Mouse (Mus musculus) stomach, postnatal 0 days (tissue): Measurements from ENCODE around the gene Tada2a. TPM values are rescaled to one million over a fixed set of nuclear protein-coding genes. Genes with fewer than 3 reads are reported as not detected.
A peak's percentile ranks its signal among the peaks of the same experiment; 100 is the strongest.

Experiments
- ATAC-seq: fragments of 200-750 bp; cut with Nextera tagmentation; 2 replicates; pipeline ENCODE4 v1.8.0; 2017; ENCODE audit not compliant: low FRiP score, low TSS enrichment
- DNase-seq: peaks from one replicate; pipeline ENCODE4 v3.0.0-alpha.2; 2016; ENCODE audit warnings: low spot score
- H3K27ac ChIP-seq: fragments of 300-500 bp; sonication (generic); replicated peaks from 2 replicates; pipeline ENCODE4 v1.5.1; 2014; ENCODE audit warnings: mild to moderate bottlenecking, control low read depth
- H3K27me3 ChIP-seq: fragments of 300-500 bp; sonication (generic); 2 replicates; pipeline ENCODE4 v1.6.1; 2014; ENCODE audit warnings: low read length; ENCODE audit not compliant: control insufficient read depth, insufficient read depth
- H3K36me3 ChIP-seq: fragments of 300-500 bp; sonication (generic); 2 replicates; pipeline ENCODE4 v1.6.1; 2014; ENCODE audit warnings: low read length, mixed read lengths; ENCODE audit not compliant: control insufficient read depth, insufficient read depth
- H3K4me1 ChIP-seq: fragments of 300-500 bp; sonication (generic); replicated peaks from 2 replicates; pipeline ENCODE4 v1.6.1; 2014; ENCODE audit warnings: antibody characterized with exemption; ENCODE audit not compliant: control insufficient read depth, insufficient read depth
- H3K4me2 ChIP-seq: fragments of 300-500 bp; sonication (generic); replicated peaks from 2 replicates; pipeline ENCODE4 v1.6.1; 2014; ENCODE audit warnings: low read depth, mild to moderate bottlenecking, control low read depth, moderate library complexity
- H3K4me3 ChIP-seq: fragments of 300-500 bp; sonication (generic); 2 replicates; pipeline ENCODE4 v1.5.1; 2014; ENCODE audit warnings: low read depth, low read length, control low read depth
- H3K9ac ChIP-seq: fragments of 300-500 bp; sonication (generic); 2 replicates; pipeline ENCODE4 v1.6.1; 2014; ENCODE audit warnings: mild to moderate bottlenecking, low read length, control low read depth, mixed read lengths
- H3K9me3 ChIP-seq: fragments of 300-500 bp; sonication (generic); 2 replicates; pipeline ENCODE4 v1.6.1; 2016; ENCODE audit warnings: low read length; ENCODE audit not compliant: control insufficient read depth
- CTCF ChIP-seq: IDR thresholded peaks from 2 replicates; pipeline ENCODE4 v1.5.1; 2016; ENCODE audit warnings: antibody characterized with exemption, low read depth, mild to moderate bottlenecking, moderate library complexity
- EP300 ChIP-seq: optimal IDR thresholded peaks from 2 replicates; pipeline ENCODE3; 2016; ENCODE audit warnings: antibody characterized with exemption
- WGBS: fragments of 180-500 bp; shearing (Covaris S2); extraction: QIAGEN DNeasy Blood & Tissue Kit; methylation state at CpG from one replicate; pipeline ENCODE4 v1.1.7; 2014; 5-methylcytosine and 5-hydroxymethylcytosine counted together
- polyA plus RNA-seq: library from polyadenylated mRNA; unstranded; fragments of >200 nt; fragmentation: Nextera tagmentation; extraction: Ambion mirVana; gene quantifications from 2 replicates; pipeline ENCODE4 v1.2.1, GENCODE M21; 2015

Tada2a gene
- polyA plus RNA-seq, 1 experiment from 2014 or later = 13.2 TPM

DNA sequence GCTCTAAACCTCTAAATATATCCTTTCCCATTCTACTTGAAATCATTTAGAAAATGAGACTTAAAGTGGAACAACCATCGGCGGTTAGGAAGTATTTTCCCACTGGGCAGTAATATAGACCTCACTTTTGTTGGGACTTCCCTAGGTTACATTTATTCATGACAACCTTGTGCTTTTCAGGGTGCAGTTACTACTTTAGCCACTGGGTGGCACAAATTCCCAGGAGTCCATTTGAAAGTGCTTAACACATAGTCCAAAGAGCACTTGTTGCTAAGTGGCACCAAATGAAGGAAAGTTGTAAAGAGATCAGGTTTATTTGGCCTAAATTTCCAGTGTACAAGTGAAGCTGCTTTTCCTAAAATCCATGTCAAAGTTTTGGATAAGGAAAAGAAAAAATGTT, 12.4 kb upstream of the Tada2a start:
- 45% methylated on average over 2 of the region's 2 CpGs for WGBS
- Histone ChIP-seq H3K4me2 (no peak overlapping the region), H3K4me3 (no peak overlapping the region), H3K9me3 (no peaks in the 10 kb centered on the region), H3K27me3 (no peaks in the 10 kb centered on the region), H3K9ac (no peak overlapping the region), H3K27ac (no peak overlapping the region), H3K36me3 (no peaks in the 10 kb centered on the region), H3K4me1 (no peaks in the 10 kb centered on the region)
- ATAC-seq = no peak
- peak; percentile 72 for DNase-seq
- TF ChIP-seq EP300 (no peak), CTCF (peak; percentile 81)

DNA sequence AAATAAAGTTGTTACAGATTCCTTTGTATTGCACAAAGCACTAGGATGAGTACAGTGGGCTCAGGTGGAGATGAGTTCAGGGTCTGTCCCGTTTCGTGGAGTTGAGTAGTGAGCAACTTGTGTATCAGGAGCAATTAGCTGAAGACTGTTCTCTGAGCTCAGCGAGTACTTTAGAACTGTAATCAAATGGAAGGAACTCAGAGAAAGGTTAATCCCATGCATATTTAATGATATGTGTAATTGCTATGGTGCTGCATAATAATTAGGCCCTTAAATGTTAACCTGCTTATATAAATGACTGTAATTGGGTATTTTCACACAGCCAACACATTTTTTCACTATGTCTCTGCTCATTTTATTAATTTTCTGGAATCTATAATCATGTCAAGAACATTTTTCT, 7.1 kb upstream of the Tada2a start:
- WGBS = 80% methylated on average over 3 of the region's 3 CpGs
- DNase-seq (no peak), ATAC-seq (no peak)
- H3K9ac ChIP-seq = no peak overlapping the region
- no peaks in the 10 kb centered on the region for H3K36me3 ChIP-seq
- no peaks in the 10 kb centered on the region for H3K9me3 ChIP-seq
- TF ChIP-seq EP300 (no peak), CTCF (no peak)
- H3K27me3 ChIP-seq = no peaks in the 10 kb centered on the region
- H3K4me1 ChIP-seq = no peaks in the 10 kb centered on the region
- no peak overlapping the region for H3K4me2 ChIP-seq
- no peak overlapping the region for H3K27ac ChIP-seq
- no peak overlapping the region for H3K4me3 ChIP-seq

DNA sequence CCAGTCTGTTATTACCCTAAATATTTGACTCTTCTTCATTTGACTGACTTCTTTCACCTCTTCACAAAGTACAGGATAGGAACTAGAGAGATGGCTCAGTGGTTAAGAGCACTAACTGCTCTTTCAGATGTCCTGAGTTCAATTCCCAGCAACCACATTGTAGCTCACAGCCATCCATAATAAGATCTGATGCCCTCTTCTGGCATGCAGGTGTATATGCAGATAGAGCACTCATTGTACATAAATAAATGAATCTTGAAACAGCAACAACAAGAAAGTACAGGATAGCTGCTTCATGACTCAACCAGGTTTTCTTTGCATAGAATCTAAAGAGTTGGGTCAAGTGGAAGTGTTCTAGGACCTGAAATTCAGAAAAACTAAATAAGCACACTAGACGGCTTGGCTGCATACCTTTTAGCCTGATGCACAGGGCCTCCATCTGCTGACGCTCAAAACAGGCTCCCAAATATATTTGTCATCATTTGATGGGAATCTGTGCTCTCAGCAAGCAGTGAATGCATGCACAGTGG, 5.0 kb upstream of the Tada2a start:
- Histone ChIP-seq H3K36me3 (no peaks in the 10 kb centered on the region), H3K9me3 (no peaks in the 10 kb centered on the region), H3K4me2 (no peak overlapping the region), H3K27me3 (no peaks in the 10 kb centered on the region), H3K4me3 (no peak overlapping the region), H3K27ac (no peak overlapping the region), H3K9ac (no peak overlapping the region), H3K4me1 (no peaks in the 10 kb centered on the region)
- no peak for TF ChIP-seq EP300
- peak; percentile 51 for TF ChIP-seq CTCF
- ATAC-seq = no peak
- 80% methylated on average over 2 of the region's 2 CpGs for WGBS
- DNase-seq = no peak

DNA sequence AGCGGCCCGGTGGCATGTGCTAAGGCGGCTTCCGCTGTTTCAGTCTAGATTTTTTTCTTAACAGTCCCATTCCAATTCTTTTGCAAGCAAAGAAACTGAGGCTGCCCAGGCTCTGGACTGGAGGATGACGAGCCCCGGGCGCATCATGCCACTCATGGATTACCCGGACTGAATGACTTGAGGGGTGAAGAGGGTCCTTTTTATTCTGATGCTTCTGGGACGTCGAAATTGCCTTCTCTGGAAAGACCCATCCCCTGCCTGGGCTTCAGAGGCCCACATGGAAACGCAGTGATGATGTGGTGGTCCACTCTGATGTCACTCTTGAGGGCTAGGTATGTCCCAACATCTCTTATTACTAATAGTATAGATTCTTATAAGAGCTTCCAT, 392 bp upstream of the Tada2a start:
- Histone ChIP-seq H3K9ac (peak overlapping the region; percentile 58; the same call in 1 of the 2 replicates), H3K4me2 (peak overlapping the region; percentile 75), H3K36me3 (peaks cover 8% of the 10 kb centered on the region; the same call in 1 of the 2 replicates), H3K27me3 (no peaks in the 10 kb centered on the region), H3K9me3 (no peaks in the 10 kb centered on the region), H3K4me1 (no peaks in the 10 kb centered on the region), H3K4me3 (peak overlapping the region; percentile 90), H3K27ac (no peak overlapping the region)
- DNase-seq (no peak), ATAC-seq (no peak; the same call in 1 of the 2 replicates)
- WGBS = 3% methylated on average over 11 of the region's 11 CpGs
- TF ChIP-seq EP300 = no peak
- no peak for TF ChIP-seq CTCF

DNA sequence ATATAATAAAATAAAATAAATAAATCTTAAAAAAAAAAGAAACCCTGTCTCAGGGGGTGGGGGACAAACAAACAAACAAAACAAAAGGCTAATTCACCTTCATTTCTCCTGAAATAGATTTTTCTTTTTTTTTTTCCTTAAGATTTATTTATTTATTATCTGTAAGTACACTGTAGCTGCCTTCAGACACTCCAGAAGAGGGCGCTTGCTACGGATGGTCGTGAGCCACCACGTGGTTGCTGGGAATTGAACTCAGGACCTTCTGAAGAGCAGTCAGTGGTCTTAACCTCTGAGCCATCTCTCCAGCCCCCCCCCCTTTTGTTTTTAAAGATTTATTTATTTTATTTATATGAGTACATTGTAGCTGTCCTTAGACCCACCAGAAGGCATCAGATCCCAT, 1.4 kb downstream of the Tada2a start:
- Histone ChIP-seq H3K9ac (no peak overlapping the region), H3K4me3 (no peak overlapping the region), H3K27me3 (no peaks in the 10 kb centered on the region), H3K9me3 (no peaks in the 10 kb centered on the region), H3K4me2 (no peak overlapping the region), H3K36me3 (peaks cover 8% of the 10 kb centered on the region; the same call in 1 of the 2 replicates), H3K4me1 (no peaks in the 10 kb centered on the region), H3K27ac (no peak overlapping the region)
- ATAC-seq (no peak), DNase-seq (no peak)
- WGBS = 76% methylated on average over 4 of the region's 4 CpGs
- peak; percentile 47 for TF ChIP-seq CTCF
- TF ChIP-seq EP300 = no peak

DNA sequence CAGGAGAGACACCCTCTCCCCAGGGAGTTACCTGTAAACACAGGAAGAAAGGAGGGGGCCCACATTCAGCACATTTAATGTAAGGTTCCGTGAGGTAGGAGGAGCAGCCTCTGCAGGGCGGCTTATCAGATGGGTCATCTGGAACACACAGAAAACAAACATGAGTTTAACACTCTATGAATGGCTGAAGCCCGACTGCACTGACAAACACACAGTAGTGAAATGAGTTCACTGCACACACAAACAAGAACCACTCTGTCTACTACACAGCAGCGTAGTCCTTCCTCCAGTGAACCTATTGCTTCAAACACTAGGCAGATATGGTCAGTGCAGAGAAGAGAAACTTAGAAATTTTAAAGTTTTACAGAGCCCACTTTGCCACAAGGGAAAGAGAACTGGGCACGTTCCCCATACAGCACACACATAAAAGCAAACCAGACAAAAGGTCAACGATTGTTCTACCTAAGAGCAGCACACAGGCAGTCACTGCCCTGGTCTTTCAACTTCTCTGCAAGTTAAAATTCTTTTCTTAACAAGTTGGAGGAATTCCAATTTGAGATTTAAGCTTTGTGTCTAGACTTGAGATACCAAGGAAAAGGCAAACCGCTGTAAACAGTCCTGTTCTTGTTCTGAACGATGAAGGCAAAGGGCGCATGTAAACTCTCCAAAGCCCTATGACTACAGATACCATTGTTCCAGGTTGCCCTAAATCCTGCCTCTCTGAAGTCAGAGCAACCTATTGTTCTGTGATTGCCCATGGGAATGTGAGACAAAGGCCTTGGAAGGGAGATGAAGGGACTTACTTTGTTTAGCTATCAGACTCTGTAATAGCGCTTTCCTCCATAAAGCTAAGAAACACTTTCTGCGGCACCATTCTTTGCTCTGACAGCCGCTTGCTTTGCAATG, 8.1 kb downstream of the Tada2a start:
- ATAC-seq = peak; percentile 84
- no peak overlapping the region for H3K4me2 ChIP-seq
- TF ChIP-seq CTCF (no peak), EP300 (no peak)
- H3K9me3 ChIP-seq = no peaks in the 10 kb centered on the region
- DNase-seq = peak; percentile 31
- no peak overlapping the region for H3K4me3 ChIP-seq
- H3K27me3 ChIP-seq = no peaks in the 10 kb centered on the region
- H3K36me3 ChIP-seq = peaks cover 20% of the 10 kb centered on the region
- H3K9ac ChIP-seq = no peak overlapping the region
- H3K4me1 ChIP-seq = 0 out of 2 replicates have a peak, but pooled peaks cover 3% of the 10 kb centered on the region
- H3K27ac ChIP-seq = peak overlapping the region; percentile 53
- 50% methylated on average over 12 of the region's 12 CpGs for WGBS
